Mouse (Mus musculus): ENCODE results near the gene Vti1a.

DNA sequence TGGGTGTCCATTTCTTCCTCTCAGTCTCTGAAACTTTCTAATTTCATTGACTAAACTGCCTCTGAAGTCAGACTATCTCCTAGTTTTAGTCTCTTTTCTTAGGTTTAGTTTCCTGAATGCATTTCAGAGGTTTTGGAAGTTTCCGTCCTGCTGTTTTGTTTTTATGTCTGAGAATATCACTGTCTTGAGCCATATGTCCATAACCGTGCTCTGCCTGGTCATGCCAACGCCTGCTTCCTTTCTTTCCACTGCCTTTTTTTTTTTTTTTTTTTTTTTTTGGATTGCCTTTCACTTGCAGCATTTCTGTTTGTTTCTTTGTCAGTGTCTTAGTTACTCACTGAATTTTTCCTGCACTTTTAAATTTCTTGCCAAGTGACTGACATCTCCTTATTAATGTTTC is 15.6 kb upstream of the Vti1a start:
- TF ChIP-seq CTCF (IDR thresholded peaks at IDR 0.05) (no peak), EP300 (IDR thresholded peaks at IDR 0.05) (no peak)

All from lung, postnatal 0 days (tissue).